Mouse (Mus musculus) CH12.LX (cell line): ENCODE results near the gene Mbd5.

ENCODE experiments used
- CTCF ChIP-seq, 2 experiments: IDR thresholded peaks in 1 of 2; conservative IDR thresholded peaks in 1 of 2; 2 replicates each; pipeline ENCODE4 v1.5.1; 2011 to 2012; ENCODE audit warnings: low read depth in 2 of 2, low read length in 2 of 2, improper control_type of control experiment in 1 of 2, inconsistent platforms in 1 of 2, mild to moderate bottlenecking in 1 of 2, moderate library complexity in 1 of 2
- E2F4 ChIP-seq: IDR thresholded peaks from 2 replicates; pipeline ENCODE4 v1.6.1; 2011; ENCODE audit warnings: low read depth, low read length, improper control_type of control experiment; ENCODE audit not compliant: insufficient replicate concordance
- EP300 ChIP-seq: IDR thresholded peaks from 2 replicates; pipeline ENCODE4 v1.6.1; 2011; ENCODE audit warnings: low read length, improper control_type of control experiment
- JUND ChIP-seq: conservative IDR thresholded peaks from 2 replicates; pipeline ENCODE4 v1.6.1; 2011; ENCODE audit warnings: low read depth, low read length, improper control_type of control experiment
- ZKSCAN1 ChIP-seq: IDR thresholded peaks from 2 replicates; pipeline ENCODE4 v1.6.1; 2012; ENCODE audit warnings: low read depth, inconsistent platforms, low read length, improper control_type of control experiment, borderline replicate concordance

DNA sequence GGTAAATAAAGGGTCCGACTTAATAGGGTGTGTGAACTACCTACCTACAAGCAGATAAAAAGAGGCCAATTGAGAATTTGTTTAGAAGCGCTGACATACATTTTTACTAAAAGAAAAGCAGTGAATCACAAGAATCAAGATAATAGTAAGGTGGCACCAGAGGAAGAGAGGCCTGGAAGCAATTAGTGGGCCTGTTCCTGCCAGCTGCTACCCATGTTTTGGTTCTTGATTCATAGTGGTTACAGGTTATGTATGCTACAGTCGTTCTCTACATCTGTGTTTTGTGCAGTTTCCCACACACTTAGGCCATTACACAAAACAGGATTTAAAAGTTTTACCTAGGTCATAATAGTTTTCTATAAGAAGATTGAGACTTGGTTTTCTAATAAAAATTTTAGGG lies 1.5 kb upstream of the Mbd5 start:
- TF ChIP-seq JUND (no peak), ZKSCAN1 (no peak), EP300 (no peak), CTCF (conservative IDR thresholded peaks at IDR 0.05 in 1 of 2, IDR thresholded peaks at IDR 0.05 in 1 of 2; ENCODE audit: low read depth in 2 of 2, low read length in 2 of 2) (no peak), E2F4 (no peak)
